Mouse (Mus musculus): ENCODE measurements around the gene Ipcef1. TPM values are rescaled to one million over a fixed set of nuclear protein-coding genes. Genes with fewer than 3 reads are reported as not detected.

Ipcef1 gene
- polyA plus RNA-seq, 1 experiment from 2014 or later = 2.2 TPM

DNA sequence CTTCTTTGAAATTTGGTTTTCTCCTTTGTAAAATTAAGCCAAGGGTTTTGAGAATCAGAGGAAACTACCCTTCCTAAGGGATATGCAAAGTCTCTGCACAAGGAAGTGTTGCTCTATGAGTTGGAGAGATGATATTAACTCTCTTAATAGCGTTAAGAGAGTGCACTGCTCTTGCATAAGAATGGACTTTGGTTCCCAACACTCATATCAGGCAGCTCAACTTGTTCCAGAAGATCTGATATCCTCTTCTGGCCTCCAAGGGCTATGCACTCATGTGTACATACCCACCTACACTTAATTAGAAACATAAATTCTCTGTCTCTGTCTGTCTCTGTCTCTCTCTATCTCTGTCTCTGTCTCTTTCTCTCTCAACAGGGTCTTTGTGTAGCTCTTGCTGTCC, 123.4 kb downstream of the Ipcef1 start:
- H3K27me3 ChIP-seq (replicated peaks; ENCODE audit: control insufficient read depth, insufficient read depth, low read length) = no peaks in the 10 kb centered on the region
- H3K9me3 ChIP-seq (ENCODE audit: control insufficient read depth, low read length) = no peaks in the 10 kb centered on the region
- no peak overlapping the region for H3K4me2 ChIP-seq (ENCODE audit: low read length)
- no peaks in the 10 kb centered on the region for H3K36me3 ChIP-seq (ENCODE audit: control insufficient read depth, insufficient read depth)
- 52% methylated on average over 1 of the region's 1 CpGs for WGBS
- no peak overlapping the region for H3K27ac ChIP-seq (ENCODE audit: low read length)
- no peaks in the 10 kb centered on the region for H3K4me1 ChIP-seq (replicated peaks; ENCODE audit: control insufficient read depth, insufficient read depth, low read length)
- no peak overlapping the region for H3K9ac ChIP-seq (replicated peaks; ENCODE audit: low read depth, low read length)
- no peak for ATAC-seq
- no peak overlapping the region for H3K4me3 ChIP-seq (replicated peaks; ENCODE audit: low read length)

DNA sequence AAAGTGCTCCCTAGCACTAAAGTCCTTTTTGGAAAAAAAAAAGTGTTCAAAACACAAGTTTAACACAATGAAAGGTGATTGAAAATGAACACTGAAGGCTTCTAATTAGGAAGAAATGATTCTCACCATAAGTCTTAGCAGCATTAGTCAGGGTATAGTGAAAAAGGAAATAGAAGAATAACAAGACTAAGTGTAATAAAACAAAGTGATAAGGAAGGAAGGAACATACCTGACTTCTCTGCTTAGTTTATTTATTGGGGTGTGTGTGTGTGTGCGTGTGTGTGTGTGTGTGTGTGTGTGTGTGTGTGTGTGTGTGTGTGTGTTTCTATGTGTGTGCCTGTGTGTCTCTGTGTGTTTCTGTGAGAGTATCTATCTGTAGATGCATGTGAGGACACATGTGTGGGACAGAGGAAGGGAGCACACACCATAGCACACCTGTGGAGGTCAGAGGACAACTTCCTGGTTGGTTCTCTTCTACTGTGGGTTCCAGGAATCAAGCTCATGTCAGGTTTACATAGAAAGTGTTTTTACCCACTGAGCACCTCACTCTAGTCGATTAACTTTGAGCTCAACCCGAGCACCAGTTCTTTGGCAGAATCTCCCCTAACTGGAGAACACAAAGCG, 124.6 kb downstream of the Ipcef1 start:
- WGBS = 88% methylated on average over 4 of the region's 4 CpGs
- H3K9me3 ChIP-seq (ENCODE audit: control insufficient read depth, low read length) = no peaks in the 10 kb centered on the region
- H3K9ac ChIP-seq (replicated peaks; ENCODE audit: low read depth, low read length) = no peak overlapping the region
- ATAC-seq = no peak
- H3K27ac ChIP-seq (ENCODE audit: low read length) = no peak overlapping the region
- H3K36me3 ChIP-seq (ENCODE audit: control insufficient read depth, insufficient read depth) = no peaks in the 10 kb centered on the region
- H3K4me1 ChIP-seq (replicated peaks; ENCODE audit: control insufficient read depth, insufficient read depth, low read length) = no peaks in the 10 kb centered on the region
- no peak overlapping the region for H3K4me2 ChIP-seq (ENCODE audit: low read length)
- no peaks in the 10 kb centered on the region for H3K27me3 ChIP-seq (replicated peaks; ENCODE audit: control insufficient read depth, insufficient read depth, low read length)
- H3K4me3 ChIP-seq (replicated peaks; ENCODE audit: low read length) = no peak overlapping the region

DNA sequence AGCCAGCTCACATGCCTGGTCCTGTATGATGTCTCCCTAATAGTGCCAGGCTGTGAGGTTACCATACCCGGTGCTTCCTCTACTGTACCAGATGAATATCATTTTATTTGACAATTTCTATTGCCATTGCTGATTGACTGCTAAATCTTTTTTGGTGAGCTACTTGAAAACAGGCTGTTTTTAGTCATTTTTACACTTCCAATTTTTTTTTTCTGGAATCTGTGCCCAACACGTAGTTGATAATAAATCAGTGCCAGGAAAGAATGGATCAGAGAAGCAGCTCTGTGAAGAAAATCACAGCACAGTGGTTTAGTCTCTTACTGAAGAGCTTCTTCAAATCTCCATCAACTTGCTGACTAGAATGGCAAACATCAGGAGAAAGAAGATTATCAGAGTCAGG, 125.6 kb downstream of the Ipcef1 start:
- no peak overlapping the region for H3K4me3 ChIP-seq (replicated peaks; ENCODE audit: low read length)
- no peaks in the 10 kb centered on the region for H3K9me3 ChIP-seq (ENCODE audit: control insufficient read depth, low read length)
- no peaks in the 10 kb centered on the region for H3K27me3 ChIP-seq (replicated peaks; ENCODE audit: control insufficient read depth, insufficient read depth, low read length)
- ATAC-seq = peak; percentile 40
- peak overlapping the region; percentile 43 for H3K27ac ChIP-seq (ENCODE audit: low read length)
- H3K4me1 ChIP-seq (replicated peaks; ENCODE audit: control insufficient read depth, insufficient read depth, low read length) = no peaks in the 10 kb centered on the region
- WGBS = 71% methylated on average over 2 of the region's 2 CpGs
- no peak overlapping the region for H3K4me2 ChIP-seq (ENCODE audit: low read length)
- no peak overlapping the region for H3K9ac ChIP-seq (replicated peaks; ENCODE audit: low read depth, low read length)
- H3K36me3 ChIP-seq (ENCODE audit: control insufficient read depth, insufficient read depth) = no peaks in the 10 kb centered on the region

DNA sequence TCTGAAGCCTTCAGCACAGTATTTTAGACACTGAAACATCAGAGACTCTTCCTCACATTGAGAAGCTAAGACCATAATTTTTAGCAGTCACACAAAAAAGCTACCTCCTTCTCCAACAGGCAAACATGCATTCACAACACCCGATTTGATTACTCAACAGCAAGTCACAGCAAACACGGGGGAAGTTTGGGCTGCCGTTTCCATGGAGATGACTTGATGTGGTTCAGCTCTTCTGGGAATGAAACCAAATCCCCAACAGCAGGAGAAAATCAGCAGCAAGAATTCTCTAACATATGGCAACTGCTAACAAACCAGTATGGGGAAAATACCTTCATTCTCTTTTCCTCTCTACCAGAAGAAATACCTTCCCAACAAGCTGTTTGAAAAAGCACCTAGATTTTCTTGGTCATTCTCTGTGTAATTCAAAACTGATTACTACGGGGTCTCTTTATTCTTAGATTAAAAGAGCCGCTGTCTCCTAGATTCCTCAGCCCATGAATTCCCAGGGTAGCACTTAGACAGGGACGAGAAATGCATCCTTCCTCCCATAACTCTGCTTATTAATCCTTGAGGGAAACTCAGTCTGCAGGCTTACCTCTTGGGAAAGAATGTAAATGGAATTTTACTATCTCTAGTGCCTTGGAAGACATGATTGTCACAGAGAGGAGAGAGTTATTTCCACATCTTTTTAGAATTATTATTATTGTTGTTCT, 135.6 kb downstream of the Ipcef1 start:
- Histone ChIP-seq H3K27ac (ENCODE audit: low read length) (peak overlapping the region; percentile 80), H3K27me3 (replicated peaks; ENCODE audit: control insufficient read depth, insufficient read depth, low read length) (no peaks in the 10 kb centered on the region), H3K9me3 (ENCODE audit: control insufficient read depth, low read length) (no peaks in the 10 kb centered on the region), H3K9ac (replicated peaks; ENCODE audit: low read depth, low read length) (no peak overlapping the region), H3K36me3 (ENCODE audit: control insufficient read depth, insufficient read depth) (no peaks in the 10 kb centered on the region), H3K4me3 (replicated peaks; ENCODE audit: low read length) (no peak overlapping the region), H3K4me2 (ENCODE audit: low read length) (no peak overlapping the region; the same call in 1 of the 2 replicates), H3K4me1 (replicated peaks; ENCODE audit: control insufficient read depth, insufficient read depth, low read length) (peaks cover 11% of the 10 kb centered on the region)
- ATAC-seq = peak; percentile 91
- WGBS = 8% methylated on average over 6 of the region's 6 CpGs

DNA sequence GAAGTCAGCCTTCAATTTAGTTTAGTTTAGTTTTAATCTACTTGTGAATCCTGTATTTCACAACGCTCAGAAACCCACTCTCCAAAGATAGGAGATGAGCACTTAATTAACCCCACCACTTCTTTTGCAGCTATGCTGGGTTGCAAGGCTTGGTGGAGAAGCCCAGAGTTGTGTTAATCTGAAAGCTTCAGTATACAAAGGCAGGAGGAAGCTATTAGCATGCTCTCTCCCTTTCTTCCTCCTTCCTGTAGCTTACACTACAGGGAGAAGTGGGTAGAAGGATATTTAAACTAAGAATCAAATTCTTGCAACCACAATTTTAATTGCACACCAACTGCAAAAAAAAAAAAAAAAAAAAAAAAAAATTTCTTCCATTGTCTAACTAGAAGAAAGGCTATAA, 136.3 kb downstream of the Ipcef1 start:
- Histone ChIP-seq H3K27ac (ENCODE audit: low read length) (peak overlapping the region; percentile 52; the same call in 1 of the 2 replicates), H3K4me2 (ENCODE audit: low read length) (no peak overlapping the region), H3K4me3 (replicated peaks; ENCODE audit: low read length) (no peak overlapping the region), H3K9me3 (ENCODE audit: control insufficient read depth, low read length) (no peaks in the 10 kb centered on the region), H3K27me3 (replicated peaks; ENCODE audit: control insufficient read depth, insufficient read depth, low read length) (no peaks in the 10 kb centered on the region), H3K36me3 (ENCODE audit: control insufficient read depth, insufficient read depth) (no peaks in the 10 kb centered on the region), H3K9ac (replicated peaks; ENCODE audit: low read depth, low read length) (no peak overlapping the region), H3K4me1 (replicated peaks; ENCODE audit: control insufficient read depth, insufficient read depth, low read length) (peaks cover 11% of the 10 kb centered on the region)
- 33% methylated on average over 1 of the region's 1 CpGs for WGBS
- no peak; the same call in 1 of the 2 replicates for ATAC-seq

DNA sequence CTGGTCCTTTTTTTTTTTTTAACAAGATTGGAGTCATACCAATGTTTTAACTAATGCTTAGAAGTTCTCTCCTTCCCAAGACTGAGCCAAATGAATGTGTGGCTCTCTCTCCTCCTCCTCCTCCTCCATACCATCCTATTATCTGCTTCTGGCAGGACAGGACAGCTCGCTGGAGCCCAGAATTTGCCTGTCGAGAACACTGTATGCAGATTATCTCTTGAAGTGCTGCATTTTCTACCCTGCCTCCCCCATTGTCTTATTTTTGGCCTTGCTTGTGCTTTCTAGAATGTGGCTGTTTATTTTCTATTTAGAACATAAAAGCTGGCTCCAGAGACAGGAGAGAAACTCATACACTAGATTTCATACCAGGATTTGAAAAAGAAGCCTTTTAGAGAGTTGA, 142.5 kb downstream of the Ipcef1 start:
- ATAC-seq = no peak
- Histone ChIP-seq H3K9me3 (ENCODE audit: control insufficient read depth, low read length) (no peaks in the 10 kb centered on the region), H3K36me3 (ENCODE audit: control insufficient read depth, insufficient read depth) (no peaks in the 10 kb centered on the region), H3K4me3 (replicated peaks; ENCODE audit: low read length) (no peak overlapping the region), H3K27me3 (replicated peaks; ENCODE audit: control insufficient read depth, insufficient read depth, low read length) (no peaks in the 10 kb centered on the region), H3K4me2 (ENCODE audit: low read length) (no peak overlapping the region), H3K9ac (replicated peaks; ENCODE audit: low read depth, low read length) (no peak overlapping the region), H3K4me1 (replicated peaks; ENCODE audit: control insufficient read depth, insufficient read depth, low read length) (no peaks in the 10 kb centered on the region), H3K27ac (ENCODE audit: low read length) (no peak overlapping the region)
- WGBS = 63% methylated on average over 2 of the region's 2 CpGs

- Histone ChIP-seq H3K4me2 (ENCODE audit: low read length) (no peak overlapping the region), H3K9me3 (ENCODE audit: control insufficient read depth, low read length) (no peaks in the 10 kb centered on the region), H3K27ac (ENCODE audit: low read length) (no peak overlapping the region), H3K36me3 (ENCODE audit: control insufficient read depth, insufficient read depth) (no peaks in the 10 kb centered on the region), H3K4me3 (replicated peaks; ENCODE audit: low read length) (no peak overlapping the region), H3K9ac (replicated peaks; ENCODE audit: low read depth, low read length) (no peak overlapping the region), H3K27me3 (replicated peaks; ENCODE audit: control insufficient read depth, insufficient read depth, low read length) (no peaks in the 10 kb centered on the region), H3K4me1 (replicated peaks; ENCODE audit: control insufficient read depth, insufficient read depth, low read length) (no peaks in the 10 kb centered on the region)
- ATAC-seq = no peak
- 85% methylated on average over 3 of the region's 3 CpGs for WGBS
These were observed 150.4 kb downstream of the Ipcef1 start for GRCm38 (mm10) chr10:6901819-6902393.

- peak; percentile 62 for ATAC-seq
- H3K9ac ChIP-seq (replicated peaks; ENCODE audit: low read depth, low read length) = no peak overlapping the region
- no peaks in the 10 kb centered on the region for H3K9me3 ChIP-seq (ENCODE audit: control insufficient read depth, low read length)
- 61% methylated on average over 4 of the region's 4 CpGs for WGBS
- H3K4me2 ChIP-seq (ENCODE audit: low read length) = no peak overlapping the region
- H3K27me3 ChIP-seq (replicated peaks; ENCODE audit: control insufficient read depth, insufficient read depth, low read length) = no peaks in the 10 kb centered on the region
- no peaks in the 10 kb centered on the region for H3K4me1 ChIP-seq (replicated peaks; ENCODE audit: control insufficient read depth, insufficient read depth, low read length)
- H3K27ac ChIP-seq (ENCODE audit: low read length) = no peak overlapping the region
- no peaks in the 10 kb centered on the region for H3K36me3 ChIP-seq (ENCODE audit: control insufficient read depth, insufficient read depth)
- H3K4me3 ChIP-seq (replicated peaks; ENCODE audit: low read length) = no peak overlapping the region
These were observed 152.2 kb downstream of the Ipcef1 start for GRCm38 (mm10) chr10:6900126-6900525.

DNA sequence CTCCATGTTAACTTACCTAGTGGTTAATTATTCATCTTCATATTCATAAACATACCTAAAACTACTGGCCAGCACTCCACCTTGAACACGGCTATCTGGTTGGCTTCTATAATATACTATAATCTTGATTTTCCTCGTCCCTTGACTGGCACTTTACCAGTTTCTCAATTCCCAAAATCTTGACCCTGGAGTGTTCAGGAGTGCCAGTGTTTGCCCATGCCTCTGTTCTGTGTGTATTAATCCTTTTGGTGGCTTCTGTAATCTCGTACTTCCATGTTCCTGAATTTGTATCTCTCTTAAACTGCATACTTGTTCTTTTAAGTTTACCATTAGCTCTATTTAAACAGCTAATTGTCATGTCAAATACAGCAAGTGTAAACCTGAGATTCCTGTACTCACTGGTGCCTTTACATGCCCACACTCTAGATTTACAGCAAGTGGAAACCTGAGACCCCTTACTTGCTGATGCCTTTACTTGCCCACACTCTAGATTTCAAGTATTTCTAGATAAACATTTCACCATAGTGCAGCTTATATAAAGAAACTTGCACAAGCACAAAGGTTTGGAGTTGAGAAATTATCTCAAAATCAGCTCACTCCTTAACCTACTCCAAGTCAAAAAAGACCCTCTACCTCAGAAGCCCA, 155.5 kb downstream of the Ipcef1 start:
- Histone ChIP-seq H3K27ac (ENCODE audit: low read length) (no peak overlapping the region), H3K9me3 (ENCODE audit: control insufficient read depth, low read length) (no peaks in the 10 kb centered on the region), H3K9ac (replicated peaks; ENCODE audit: low read depth, low read length) (no peak overlapping the region), H3K36me3 (ENCODE audit: control insufficient read depth, insufficient read depth) (no peaks in the 10 kb centered on the region), H3K4me2 (ENCODE audit: low read length) (no peak overlapping the region), H3K4me1 (replicated peaks; ENCODE audit: control insufficient read depth, insufficient read depth, low read length) (no peaks in the 10 kb centered on the region), H3K4me3 (replicated peaks; ENCODE audit: low read length) (no peak overlapping the region), H3K27me3 (replicated peaks; ENCODE audit: control insufficient read depth, insufficient read depth, low read length) (no peaks in the 10 kb centered on the region)
- 83% methylated on average over 3 of the region's 3 CpGs for WGBS
- ATAC-seq = no peak
